ENCODE assay signal across 7 mouse cellular contexts in the genomic region with DNA sequence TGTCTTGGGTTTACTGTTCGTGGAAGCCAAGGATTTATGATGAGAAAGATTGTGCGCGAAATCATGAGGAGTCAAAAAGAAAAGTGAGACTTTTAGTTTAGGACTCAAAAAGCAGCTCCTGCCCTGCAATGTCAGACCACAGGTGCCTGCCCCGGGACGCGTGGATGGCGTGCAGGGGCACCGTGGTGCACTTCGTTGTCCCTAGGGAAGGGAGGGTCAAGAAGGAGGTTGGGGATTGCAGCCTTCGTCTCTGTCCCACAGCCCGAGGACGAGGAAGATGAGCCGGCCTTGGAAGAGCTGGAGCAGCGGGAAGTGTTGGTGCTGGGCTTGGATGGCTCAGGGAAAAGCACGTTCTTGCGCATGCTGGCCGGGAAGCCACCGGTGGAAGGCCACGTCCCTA. TPM values are rescaled to one million over a fixed set of nuclear protein-coding genes. Genes with fewer than 3 reads are reported as not detected.
DNase-seq lines count a peak whose midpoint lies in the region; ATAC-seq and TF ChIP-seq lines count a peak whose summit lies in the region.

No protein-coding gene starts in this region.

- H3K9me3 ChIP-seq in lung, embryonic 15.5 days = no peaks in the 10 kb centered on the region
- H3K9me3 ChIP-seq in embryonic facial prominence, embryonic 14.5 days (ENCODE audit: control insufficient read depth, low read length) = no peaks in the 10 kb centered on the region
- no peaks in the 10 kb centered on the region for H3K9me3 ChIP-seq in hindbrain, embryonic 16.5 days (ENCODE audit: control insufficient read depth, low read length)
- no peaks in the 10 kb centered on the region for H3K9me3 ChIP-seq in midbrain, postnatal 0 days (ENCODE audit: low read length)

- 2% methylated on average over 19 of the region's 19 CpGs for WGBS in lung, embryonic 15.5 days
- 2% methylated on average over 19 of the region's 19 CpGs for WGBS in embryonic facial prominence, embryonic 14.5 days
- under 1% methylated on average over 19 of the region's 19 CpGs for WGBS in hindbrain, embryonic 16.5 days
- 3% methylated on average over 19 of the region's 19 CpGs for WGBS in midbrain, postnatal 0 days

- ATAC-seq in lung, embryonic 15.5 days (ENCODE audit: borderline replicate concordance, extremely low read depth, low FRiP score, low TSS enrichment) = no peak; the same call in 1 of the 2 replicates
- ATAC-seq in embryonic facial prominence, embryonic 14.5 days (ENCODE audit: low read depth) = no peak; the same call in 1 of the 2 replicates
- ATAC-seq in hindbrain, embryonic 16.5 days = no peak
- 0 out of 2 replicates have a peak, but pooled peaks have one; percentile 11 for ATAC-seq in midbrain, postnatal 0 days (ENCODE audit: low FRiP score)
- ATAC-seq in monocyte, adult 5-6 weeks (replicated peaks; ENCODE audit: insufficient number of reproducible peaks, low FRiP score, low TSS enrichment, poor library complexity, severe bottlenecking) = no peak

- TF ChIP-seq CTCF in midbrain, postnatal 0 days (IDR thresholded peaks at IDR 0.05) = no peak

- no peaks in the 10 kb centered on the region for H3K27me3 ChIP-seq in lung, embryonic 15.5 days
- no peaks in the 10 kb centered on the region for H3K27me3 ChIP-seq in embryonic facial prominence, embryonic 14.5 days (replicated peaks; ENCODE audit: control insufficient read depth, insufficient read depth, low read length)
- H3K27me3 ChIP-seq in hindbrain, embryonic 16.5 days (replicated peaks; ENCODE audit: control insufficient read depth, insufficient read depth, low read length) = peaks cover 3% of the 10 kb centered on the region; the same call in 1 of the 2 replicates
- no peaks in the 10 kb centered on the region for H3K27me3 ChIP-seq in midbrain, postnatal 0 days (ENCODE audit: insufficient read depth, low read length)

- H3K4me3 ChIP-seq in lung, embryonic 15.5 days = peak overlapping the region; percentile 78
- peak overlapping the region; percentile 76 for H3K4me3 ChIP-seq in embryonic facial prominence, embryonic 14.5 days (ENCODE audit: low read depth, low read length)
- H3K4me3 ChIP-seq in hindbrain, embryonic 16.5 days (ENCODE audit: low read length) = peak overlapping the region; percentile 99
- H3K4me3 ChIP-seq in midbrain, postnatal 0 days (ENCODE audit: low read depth, low read length) = peak overlapping the region; percentile 89

- peaks cover 28% of the 10 kb centered on the region for H3K36me3 ChIP-seq in lung, embryonic 15.5 days
- peaks cover 26% of the 10 kb centered on the region for H3K36me3 ChIP-seq in embryonic facial prominence, embryonic 14.5 days (ENCODE audit: control insufficient read depth, insufficient read depth, low read length)
- peaks cover 12% of the 10 kb centered on the region for H3K36me3 ChIP-seq in hindbrain, embryonic 16.5 days (ENCODE audit: control insufficient read depth, insufficient read depth, low read length)
- H3K36me3 ChIP-seq in midbrain, postnatal 0 days (ENCODE audit: insufficient read depth, low read length) = peaks cover 23% of the 10 kb centered on the region

- DNase-seq in lung, postnatal 10 days = no peak
- no peak for DNase-seq in embryonic facial prominence, embryonic 14.5 days (ENCODE audit: low spot score)
- no peak for DNase-seq in midbrain, postnatal 0 days (ENCODE audit: low spot score)
- DNase-seq in right cerebral cortex, postnatal 10 days (ENCODE audit: low spot score in 2 of 2) = no peak

- H3K4me1 ChIP-seq in lung, embryonic 15.5 days = peaks cover 14% of the 10 kb centered on the region
- peaks cover 8% of the 10 kb centered on the region; the same call in 1 of the 2 replicates for H3K4me1 ChIP-seq in embryonic facial prominence, embryonic 14.5 days (ENCODE audit: control insufficient read depth, insufficient read depth, low read length)
- peaks cover 22% of the 10 kb centered on the region for H3K4me1 ChIP-seq in hindbrain, embryonic 16.5 days (ENCODE audit: control insufficient read depth, insufficient read depth, low read depth, low read length)
- H3K4me1 ChIP-seq in midbrain, postnatal 0 days (ENCODE audit: insufficient read depth, low read length) = peaks cover 8% of the 10 kb centered on the region; the same call in 1 of the 2 replicates

- H3K27ac ChIP-seq in lung, embryonic 15.5 days = peak overlapping the region; percentile 79
- 0 out of 2 replicates have a peak overlapping the region, but pooled peaks have one; percentile 22 for H3K27ac ChIP-seq in embryonic facial prominence, embryonic 14.5 days (replicated peaks; ENCODE audit: low read depth, low read length)
- H3K27ac ChIP-seq in hindbrain, embryonic 16.5 days (ENCODE audit: low read depth, low read length) = peak overlapping the region; percentile 85
- H3K27ac ChIP-seq in midbrain, postnatal 0 days (ENCODE audit: low read depth, low read length) = peak overlapping the region; percentile 77; the same call in 1 of the 2 replicates

- peak overlapping the region; percentile 74 for H3K9ac ChIP-seq in lung, embryonic 15.5 days
- H3K9ac ChIP-seq in embryonic facial prominence, embryonic 14.5 days (ENCODE audit: low read depth, low read length) = peak overlapping the region; percentile 82
- peak overlapping the region; percentile 99 for H3K9ac ChIP-seq in hindbrain, embryonic 16.5 days (ENCODE audit: low read depth, low read length)
- peak overlapping the region; percentile 91 for H3K9ac ChIP-seq in midbrain, postnatal 0 days (replicated peaks; ENCODE audit: low read length, poor library complexity, severe bottlenecking)

- H3K4me2 ChIP-seq in lung, embryonic 15.5 days = peak overlapping the region; percentile 68
- peak overlapping the region; percentile 70 for H3K4me2 ChIP-seq in embryonic facial prominence, embryonic 14.5 days (ENCODE audit: low read depth, low read length)
- H3K4me2 ChIP-seq in hindbrain, embryonic 16.5 days (ENCODE audit: low read length) = peak overlapping the region; percentile 94
- H3K4me2 ChIP-seq in midbrain, postnatal 0 days (ENCODE audit: low read depth, low read length, poor library complexity, severe bottlenecking) = peak overlapping the region; percentile 90

RNA-seq across cellular contexts. Expression of a gene that starts 0.7 kb away (rescaled TPM):
- polyA plus RNA-seq in lung, embryonic 15.5 days (2015; fragmentation: Nextera tagmentation; extraction: Ambion mirVana) = 27.7 and 30.9 TPM in 2 replicates
- 18.8 and 22.1 TPM in 2 replicates for polyA plus RNA-seq in embryonic facial prominence, embryonic 14.5 days (2014; fragmentation: Nextera tagmentation; extraction: Ambion mirVana)
- 96.9 and 100 TPM in 2 replicates for polyA plus RNA-seq in hindbrain, embryonic 16.5 days (2015; fragmentation: Nextera tagmentation; extraction: Ambion mirVana)
- total RNA-seq in midbrain, postnatal 0 days (2014; rRNA removed) = 161 and 171 TPM in 2 replicates
- polyA plus RNA-seq in midbrain, postnatal 0 days (2015; fragmentation: Nextera tagmentation; extraction: Ambion mirVana) = 79.2 and 80.2 TPM in 2 replicates
- 8.7 to 27.2 TPM (median 9.5 TPM) in 3 replicates for total RNA-seq in monocyte, adult 5-6 weeks (2017)

RNA-seq across cellular contexts. Expression of a gene that starts 10.3 kb away (rescaled TPM):
- polyA plus RNA-seq in lung, embryonic 15.5 days (2015; fragmentation: Nextera tagmentation; extraction: Ambion mirVana) = 126 and 127 TPM in 2 replicates
- 124 and 134 TPM in 2 replicates for polyA plus RNA-seq in embryonic facial prominence, embryonic 14.5 days (2014; fragmentation: Nextera tagmentation; extraction: Ambion mirVana)
- polyA plus RNA-seq in hindbrain, embryonic 16.5 days (2015; fragmentation: Nextera tagmentation; extraction: Ambion mirVana) = 268 and 272 TPM in 2 replicates
- 205 and 230 TPM in 2 replicates for total RNA-seq in midbrain, postnatal 0 days (2014; rRNA removed)
- polyA plus RNA-seq in midbrain, postnatal 0 days (2015; fragmentation: Nextera tagmentation; extraction: Ambion mirVana) = 240 and 248 TPM in 2 replicates
- total RNA-seq in monocyte, adult 5-6 weeks (2017) = 34.5 to 44.1 TPM (median 38.3 TPM) in 3 replicates

RNA-seq across cellular contexts. Expression of a gene that starts 14.4 kb away (rescaled TPM):
- 78.2 and 78.8 TPM in 2 replicates for polyA plus RNA-seq in lung, embryonic 15.5 days (2015; fragmentation: Nextera tagmentation; extraction: Ambion mirVana)
- polyA plus RNA-seq in embryonic facial prominence, embryonic 14.5 days (2014; fragmentation: Nextera tagmentation; extraction: Ambion mirVana) = 42.7 and 51.6 TPM in 2 replicates
- 64.7 and 69.1 TPM in 2 replicates for polyA plus RNA-seq in hindbrain, embryonic 16.5 days (2015; fragmentation: Nextera tagmentation; extraction: Ambion mirVana)
- 26.7 TPM in 2 replicates for total RNA-seq in midbrain, postnatal 0 days (2014; rRNA removed)
- polyA plus RNA-seq in midbrain, postnatal 0 days (2015; fragmentation: Nextera tagmentation; extraction: Ambion mirVana) = 53.8 and 54.1 TPM in 2 replicates
- total RNA-seq in monocyte, adult 5-6 weeks (2017) = 8.6 to 17.2 TPM (median 16.5 TPM) in 3 replicates

RNA-seq across cellular contexts. Expression of a gene that starts 14.5 kb away (rescaled TPM):
- polyA plus RNA-seq in lung, embryonic 15.5 days (2015; fragmentation: Nextera tagmentation; extraction: Ambion mirVana) = 170 and 188 TPM in 2 replicates
- polyA plus RNA-seq in embryonic facial prominence, embryonic 14.5 days (2014; fragmentation: Nextera tagmentation; extraction: Ambion mirVana) = 163 and 165 TPM in 2 replicates
- polyA plus RNA-seq in hindbrain, embryonic 16.5 days (2015; fragmentation: Nextera tagmentation; extraction: Ambion mirVana) = 253 and 288 TPM in 2 replicates
- total RNA-seq in midbrain, postnatal 0 days (2014; rRNA removed) = 110 and 203 TPM in 2 replicates
- 327 and 330 TPM in 2 replicates for polyA plus RNA-seq in midbrain, postnatal 0 days (2015; fragmentation: Nextera tagmentation; extraction: Ambion mirVana)
- 22.4 to 36.2 TPM (median 28.0 TPM) in 3 replicates for total RNA-seq in monocyte, adult 5-6 weeks (2017)

RNA-seq across cellular contexts. Expression of a gene that starts 35.7 kb away (rescaled TPM):
- polyA plus RNA-seq in lung, embryonic 15.5 days (2015; fragmentation: Nextera tagmentation; extraction: Ambion mirVana) = 43.2 and 45.1 TPM in 2 replicates
- 40.2 and 48.1 TPM in 2 replicates for polyA plus RNA-seq in embryonic facial prominence, embryonic 14.5 days (2014; fragmentation: Nextera tagmentation; extraction: Ambion mirVana)
- polyA plus RNA-seq in hindbrain, embryonic 16.5 days (2015; fragmentation: Nextera tagmentation; extraction: Ambion mirVana) = 244 and 276 TPM in 2 replicates
- total RNA-seq in midbrain, postnatal 0 days (2014; rRNA removed) = 243 and 256 TPM in 2 replicates
- polyA plus RNA-seq in midbrain, postnatal 0 days (2015; fragmentation: Nextera tagmentation; extraction: Ambion mirVana) = 326 and 328 TPM in 2 replicates
- total RNA-seq in monocyte, adult 5-6 weeks (2017) = 19.8 to 45.0 TPM (median 35.6 TPM) in 3 replicates

Comparison
In these comparisons a context has a peak if more than half of its experiments do, and no peak if none do; other contexts are left out.
1. H3K27ac ChIP-seq: peak in every context shown above with its lines; median percentile 85 in hindbrain, embryonic 16.5 days; 79 in lung, embryonic 15.5 days; 77 in midbrain, postnatal 0 days; 22 in embryonic facial prominence, embryonic 14.5 days.